Mouse (Mus musculus) midbrain, embryonic 11.5 days (tissue): ENCODE measurements around the gene Platr25. TPM values are rescaled to one million over a fixed set of nuclear protein-coding genes. Genes with fewer than 3 reads are reported as not detected.
A peak's percentile ranks its signal among the peaks of the same experiment; 100 is the strongest.
"Not testable (repeated sequence)": the region's sequence is repeated elsewhere in the genome, so short reads cannot be mapped to it uniquely, and the experiment has no call there.

ENCODE experiments used
- ATAC-seq: fragments of 200-750 bp; cut with Nextera tagmentation; 2 replicates; pipeline ENCODE4 v1.8.0; 2017; ENCODE audit warnings: moderate TSS enrichment, moderate library complexity; ENCODE audit not compliant: low FRiP score
- DNase-seq: peaks from one replicate; pipeline ENCODE4 v3.0.0; 2015; ENCODE audit warnings: low spot score; ENCODE audit errors: missing footprints
- H3K27ac ChIP-seq: fragments of 300-500 bp; sonication (generic); 2 replicates; pipeline ENCODE4 v1.5.1; 2014; ENCODE audit warnings: low read depth, low read length
- H3K27me3 ChIP-seq: fragments of 300-500 bp; sonication (generic); 2 replicates; pipeline ENCODE4 v1.6.1; 2014; ENCODE audit warnings: mild to moderate bottlenecking, low read length, moderate library complexity, mixed read lengths; ENCODE audit not compliant: control insufficient read depth, insufficient read depth
- H3K36me3 ChIP-seq: fragments of 300-500 bp; sonication (generic); 2 replicates; pipeline ENCODE4 v1.6.1; 2014; ENCODE audit warnings: mild to moderate bottlenecking, low read length, moderate library complexity, mixed read lengths; ENCODE audit not compliant: control insufficient read depth, insufficient read depth
- H3K4me1 ChIP-seq: fragments of 300-500 bp; sonication (generic); 2 replicates; pipeline ENCODE4 v1.6.1; 2014; ENCODE audit warnings: low read length; ENCODE audit not compliant: control insufficient read depth, insufficient read depth
- H3K4me2 ChIP-seq: fragments of 300-500 bp; sonication (generic); 2 replicates; pipeline ENCODE4 v1.6.1; 2014; ENCODE audit warnings: mild to moderate bottlenecking, moderate library complexity
- H3K4me3 ChIP-seq: fragments of 300-500 bp; sonication (generic); 2 replicates; pipeline ENCODE4 v1.5.1; 2014; ENCODE audit warnings: low read depth, low read length
- H3K9ac ChIP-seq: fragments of 300-500 bp; sonication (generic); 2 replicates; pipeline ENCODE4 v1.6.1; 2014; ENCODE audit warnings: low read length
- H3K9me3 ChIP-seq: fragments of 300-500 bp; sonication (generic); 2 replicates; pipeline ENCODE4 v1.6.1; 2016; ENCODE audit warnings: low read length; ENCODE audit not compliant: control insufficient read depth
- WGBS: fragments of 180-500 bp; shearing (Covaris S2); extraction: QIAGEN DNeasy Blood & Tissue Kit; methylation state at CpG from one replicate; pipeline ENCODE4 v1.1.7; 2014; 5-methylcytosine and 5-hydroxymethylcytosine counted together
- microRNA counts: library from miRNA; unstranded; fragments of <30 nt; microRNA quantifications from one replicate; lab custom pipeline; 2015
- microRNA-seq: library from miRNA; unstranded; fragments of <30 nt; microRNA quantifications from one replicate; pipeline ENCODE4, GENCODE M21; 2017
- polyA plus RNA-seq: library from polyadenylated mRNA; unstranded; fragments of >200 nt; fragmentation: Nextera tagmentation; extraction: Ambion mirVana; gene quantifications from 2 replicates; pipeline ENCODE4 v1.2.1, GENCODE M21; 2014

The Platr25 gene
- polyA plus RNA-seq, 1 experiment from 2014 or later, result 35.5 TPM

- H3K4me1 ChIP-seq, H3K9me3 ChIP-seq, H3K27me3 ChIP-seq, H3K27ac ChIP-seq, H3K36me3 ChIP-seq: not testable (repeated sequence)
- peak overlapping the region; percentile 60 for H3K9ac ChIP-seq
- H3K4me2 ChIP-seq, result peak overlapping the region; percentile 39
- WGBS, result 3% methylated on average over 15 of the region's 20 CpGs
- DNase-seq (peak; percentile 95), ATAC-seq (peak; percentile 100)
- H3K4me3 ChIP-seq, result peak overlapping the region; percentile 40
Observed at GRCm38 (mm10) chr13:62684608-62685286, 75.8 kb downstream of the Platr25 start.

GRCm38 (mm10) chr13:62653369-62653743, 107.2 kb downstream of the Platr25 start:
- 21% methylated on average over 8 of the region's 8 CpGs for WGBS
- Histone ChIP-seq H3K36me3 (no peaks in the 10 kb centered on the region), H3K4me1 (no peaks in the 10 kb centered on the region), H3K9ac (no peak overlapping the region; the same call in 1 of the 2 replicates), H3K27me3 (no peaks in the 10 kb centered on the region), H3K27ac (no peak overlapping the region), H3K9me3 (no peaks in the 10 kb centered on the region), H3K4me2 (peak overlapping the region; percentile 40), H3K4me3 (peak overlapping the region; percentile 37)
- peak; percentile 89 for ATAC-seq
- DNase-seq, result no peak

GRCm38 (mm10) chr13:62652681-62653368, 107.7 kb downstream of the Platr25 start:
- ATAC-seq (peak; percentile 100), DNase-seq (peak; percentile 91)
- Histone ChIP-seq H3K9ac (peak overlapping the region; percentile 32; the same call in 1 of the 2 replicates), H3K4me3 (peak overlapping the region; percentile 37), H3K4me2 (peak overlapping the region; percentile 40)
- not testable (repeated sequence) for H3K4me1 ChIP-seq, H3K27me3 ChIP-seq, H3K9me3 ChIP-seq, H3K27ac ChIP-seq, H3K36me3 ChIP-seq
- 2% methylated on average over 16 of the region's 16 CpGs for WGBS

GRCm38 (mm10) chr13:62627071-62627470, 133.4 kb downstream of the Platr25 start:
- WGBS, result 50% methylated on average over 1 of the region's 1 CpGs
- not testable (repeated sequence) for H3K36me3 ChIP-seq, ATAC-seq, H3K9me3 ChIP-seq, H3K27me3 ChIP-seq, H3K4me3 ChIP-seq, H3K4me1 ChIP-seq, H3K4me2 ChIP-seq, H3K9ac ChIP-seq, H3K27ac ChIP-seq
- peak; percentile 83 for DNase-seq

- peak; percentile 86 for ATAC-seq
- H3K4me3 ChIP-seq, result peak overlapping the region; percentile 39
Observed at GRCm38 (mm10) chr13:62624277-62624665, 136.2 kb downstream of the Platr25 start.

GRCm38 (mm10) chr13:62623577-62624276, 136.8 kb downstream of the Platr25 start, which contains the start of gene 6720489N17Rik:
Gene 6720489N17Rik (minus strand): TSS chr13:62624182.
- not testable (repeated sequence) for H3K9me3 ChIP-seq, H3K27me3 ChIP-seq, H3K36me3 ChIP-seq, H3K27ac ChIP-seq, H3K4me1 ChIP-seq
- DNase-seq (peak; percentile 97), ATAC-seq (peak; percentile 100)
- Histone ChIP-seq H3K4me3 (peak within 1 kb of the TSS; percentile 39), H3K9ac (peak within 1 kb of the TSS; percentile 63), H3K4me2 (peak within 1 kb of the TSS; percentile 45)
- WGBS, result under 1% methylated on average over 15 of the region's 15 CpGs

More at GRCm38 (mm10) chr13:62624277-62624665, 136.2 kb downstream of the Platr25 start:
- 7% methylated on average over 7 of the region's 7 CpGs for WGBS
- peak overlapping the region; percentile 63; the same call in 1 of the 2 replicates for H3K9ac ChIP-seq
- not testable (repeated sequence) for H3K27me3 ChIP-seq, H3K27ac ChIP-seq, H3K36me3 ChIP-seq, H3K9me3 ChIP-seq, H3K4me1 ChIP-seq
- peak overlapping the region; percentile 45 for H3K4me2 ChIP-seq
- DNase-seq, result peak; percentile 90

MicroRNAs encoded within 50 kb of the gene (microRNA counts, 519-probe panel; counts per million panel counts)
- not detected for microRNA mmu-miR-713 (lab: Ali Mortazavi, UCI)

Small RNAs within 50 kb of the gene (microRNA-seq; reads per million reads assigned to microRNA genes)
- gene Gm24020, result not detected
- gene Gm24588, result not detected
- not detected for gene Mir713

Other genes starting within 250 kb of the Platr25 start
- not detected in 2 replicates for gene Zfp935, start 202.2 kb downstream of the Platr25 start, polyA plus RNA-seq
- 25.5 and 26.1 TPM in 2 replicates for gene Zfp934, start 189.5 kb downstream of the Platr25 start, polyA plus RNA-seq
- gene 6720489N17Rik, start 136.5 kb downstream of the Platr25 start, polyA plus RNA-seq, result 16.4 and 17.3 TPM in 2 replicates
- 12.4 and 13.9 TPM in 2 replicates for gene Gm5141, start 25.1 kb upstream of the Platr25 start, polyA plus RNA-seq
- 0.12 and 0.15 TPM in 2 replicates for gene Fbp2, start 97.7 kb upstream of the Platr25 start, polyA plus RNA-seq
- gene Fbp1, start 127.6 kb upstream of the Platr25 start, polyA plus RNA-seq, result not detected in 2 replicates
- 31.8 and 34.4 TPM in 2 replicates for gene 2010111I01Rik, start 204.2 kb upstream of the Platr25 start, polyA plus RNA-seq